Mouse (Mus musculus) A20 (cell line): Measurements from ENCODE around the gene Bnipl.
"Not testable (repeated sequence)": the region's sequence is repeated elsewhere in the genome, so short reads cannot be mapped to it uniquely, and the experiment has no call there.

Experiments
- DNase-seq: peaks from one replicate; pipeline ENCODE4 v3.0.0-alpha.2; 2011; ENCODE audit warnings: low read depth, low spot score

Bnipl gene

GRCm38 (mm10) chr3:95212889-95213608 lies 37.9 kb downstream of the Bnipl start:
- not testable (repeated sequence) for DNase-seq

DNA sequence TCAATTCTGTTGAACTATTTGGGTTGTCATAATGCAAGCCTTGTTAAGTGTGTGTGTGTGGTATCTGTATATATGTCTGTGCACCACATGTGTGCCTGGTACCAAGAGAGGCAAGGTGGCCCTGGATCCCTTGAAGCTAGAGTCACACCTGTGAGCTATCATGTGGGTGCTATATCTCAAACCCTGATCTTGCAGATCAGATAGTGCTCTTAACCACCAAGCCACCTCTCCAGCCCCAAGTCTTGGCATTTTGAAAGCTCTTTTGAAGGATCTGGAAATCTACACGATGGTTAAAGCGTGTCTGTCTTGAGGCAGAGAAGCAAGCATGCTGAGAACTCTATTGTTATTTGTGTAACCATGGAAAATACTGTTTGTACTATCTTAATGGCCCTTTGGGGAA lies 40.4 kb downstream of the Bnipl start:
- DNase-seq: no peak

DNA sequence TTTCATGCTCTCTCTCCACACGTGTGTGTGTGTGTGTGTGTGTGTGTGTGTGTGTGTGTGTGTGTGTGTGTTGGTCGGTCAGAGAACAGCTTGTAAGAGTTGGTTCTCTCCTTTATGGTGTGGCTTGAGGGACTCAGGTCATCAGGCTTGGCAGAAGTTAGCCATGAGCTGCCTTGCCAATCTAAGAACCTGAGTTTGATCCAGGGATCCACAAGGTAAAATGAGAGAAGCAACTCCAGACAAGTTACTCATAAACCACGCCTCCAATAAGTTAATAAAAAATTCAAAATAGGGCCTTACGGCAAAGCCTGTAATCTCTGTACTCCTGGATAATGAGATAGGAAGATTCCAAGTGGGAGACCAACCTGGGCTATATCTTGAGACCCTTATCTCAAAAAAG lies 42.7 kb downstream of the Bnipl start:
- DNase-seq: no peak

GRCm38 (mm10) chr3:95203880-95204279 lies 47.1 kb downstream of the Bnipl start:
- no peak for DNase-seq

DNA sequence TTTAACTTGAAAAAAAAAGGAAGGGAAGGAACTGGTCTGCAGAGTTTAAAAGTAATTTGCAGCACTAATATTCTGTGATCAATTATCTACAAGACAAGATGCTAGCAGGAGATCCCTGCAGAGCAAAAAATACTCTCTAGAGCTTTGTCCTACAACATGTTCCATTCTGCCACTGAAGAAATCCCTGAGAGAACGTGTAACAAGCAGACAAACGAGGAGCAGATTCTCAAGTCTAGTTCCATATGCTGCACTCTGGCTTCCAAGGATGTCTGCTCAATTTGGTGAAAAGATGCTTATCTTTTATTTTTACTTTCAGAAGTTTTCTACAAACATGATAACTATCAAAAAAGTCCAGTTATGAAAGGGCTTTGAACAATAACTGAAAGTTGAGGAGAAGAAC lies 50.4 kb downstream of the Bnipl start:
- DNase-seq: no peak

GRCm38 (mm10) chr3:95200132-95200531 lies 50.9 kb downstream of the Bnipl start:
- DNase-seq: no peak

GRCm38 (mm10) chr3:95199101-95199500 lies 51.9 kb downstream of the Bnipl start:
- DNase-seq: no peak

- DNase-seq: no peak
These were observed 55.2 kb downstream of the Bnipl start for GRCm38 (mm10) chr3:95195772-95196171.

GRCm38 (mm10) chr3:95194721-95195135 lies 56.3 kb downstream of the Bnipl start:
- DNase-seq: no peak
